Mouse (Mus musculus): ENCODE measurements around the gene Whamm. TPM values are rescaled to one million over a fixed set of nuclear protein-coding genes. Genes with fewer than 3 reads are reported as not detected.

The Whamm gene
- total and polyA plus RNA-seq, 3 experiments = 5.4 to 13.3 (median 13.3) TPM

DNA sequence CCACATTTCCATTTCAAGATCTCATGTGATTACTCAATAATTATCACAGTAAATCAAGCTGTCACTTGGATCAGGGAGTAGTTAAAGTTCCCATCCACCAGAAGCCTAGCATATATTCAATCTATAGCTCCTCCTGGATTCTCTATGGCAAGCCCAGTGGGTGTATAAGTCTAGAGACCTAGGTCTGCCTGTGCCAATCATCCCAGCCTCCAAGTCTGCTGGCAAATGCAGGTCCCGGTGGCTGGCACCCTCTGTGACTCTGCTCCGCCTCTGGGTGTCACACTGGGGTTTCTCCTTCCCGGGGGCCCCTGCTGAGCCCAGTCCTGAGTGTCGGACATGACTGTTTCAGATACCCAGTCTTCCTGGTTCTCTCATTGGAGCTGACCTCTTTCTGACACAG, 51.7 kb downstream of the Whamm start:
- Histone ChIP-seq H3K27me3 (replicated peaks) (no peaks in the 10 kb centered on the region), H3K4me2 (ENCODE audit: insufficient read depth, low read depth, poor library complexity, severe bottlenecking) (no peak overlapping the region), H3K27ac (ENCODE audit: insufficient read depth, low read depth) (no peak overlapping the region), H3K4me3 (replicated peaks in 1 of 3; ENCODE audit: low read depth in 2 of 3, low read length in 2 of 3, poor library complexity in 1 of 3) (no peak overlapping the region), H3K4me1 (ENCODE audit: control insufficient read depth in 1 of 2, insufficient read depth in 2 of 2) (no peaks in the 10 kb centered on the region), H3K36me3 (replicated peaks in 1 of 2; ENCODE audit: control insufficient read depth in 1 of 2, insufficient read depth in 1 of 2, low read length in 1 of 2) (no peaks in the 10 kb centered on the region), H3K79me2 (replicated peaks; ENCODE audit: control insufficient read depth, extremely low read depth, insufficient read depth, poor library complexity, severe bottlenecking) (no peaks in the 10 kb centered on the region), H3K9ac (ENCODE audit: insufficient read depth, low read depth) (no peak overlapping the region), H3K9me3 (replicated peaks; ENCODE audit: low read length) (peaks cover 6% of the 10 kb centered on the region)
- DNase-seq (ENCODE audit: extremely low read depth) = no peak
- TF ChIP-seq USF2 (conservative IDR thresholded peaks at IDR 0.05; ENCODE audit: low read depth, low read length) = no peak
- TF ChIP-seq KAT2A (IDR thresholded peaks at IDR 0.05; ENCODE audit: insufficient replicate concordance, low read length) = no peak
- no peak for TF ChIP-seq NRF1 (IDR thresholded peaks at IDR 0.05; ENCODE audit: low read depth, low read length)
- TF ChIP-seq ETS1 (conservative IDR thresholded peaks at IDR 0.05; ENCODE audit: low read depth, low read length) = no peak
- TF ChIP-seq MAX (IDR thresholded peaks at IDR 0.05; ENCODE audit: low read length) = no peak
- no peak for TF ChIP-seq TCF12 (IDR thresholded peaks at IDR 0.05; ENCODE audit: low read depth, low read length)
- TF ChIP-seq BHLHE40 (IDR thresholded peaks at IDR 0.05; ENCODE audit: low read depth, low read length) = no peak
- TF ChIP-seq POLR2AphosphoS2 (IDR thresholded peaks at IDR 0.05; ENCODE audit: low read depth, low read length) = no peak
- TF ChIP-seq CTCF (conservative IDR thresholded peaks at IDR 0.05 in 1 of 2, IDR thresholded peaks at IDR 0.05 in 1 of 2; ENCODE audit: low read depth in 2 of 2, low read length in 2 of 2) = no peak
- no peak for TF ChIP-seq EP300 (IDR thresholded peaks at IDR 0.05; ENCODE audit: low read length)
- in situ Hi-C loops (cut with MboI; ENCODE audit: low pct_ligation_motif_present, low pct_unique_long_range_greater_than_20kb, low sequenced_read_pairs) = no loop called here
- dilution Hi-C loops (cut with MboI; ENCODE audit: extremely low pct_ligation_motif_present, extremely low pct_unique_long_range_greater_than_20kb, low sequenced_read_pairs) = no loop called here

DNA sequence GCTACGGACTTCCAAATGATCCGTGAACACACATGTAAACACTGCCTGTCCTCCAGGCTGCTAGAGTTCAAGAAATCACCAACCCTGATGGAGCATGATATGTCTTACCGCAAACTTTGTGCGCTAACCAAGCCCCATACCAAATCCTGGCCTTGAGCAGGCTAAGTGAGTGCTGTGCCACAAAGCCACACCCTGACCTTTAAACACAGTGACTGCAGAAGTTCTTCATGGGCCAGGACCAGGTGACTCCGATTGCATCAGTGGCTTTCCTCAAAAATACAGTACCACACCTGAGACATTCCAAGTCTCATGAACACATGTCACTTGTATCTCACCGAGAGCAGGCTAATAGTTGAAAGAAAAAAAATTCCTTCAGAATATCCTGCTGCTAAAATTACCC, 52.7 kb downstream of the Whamm start:
- H3K36me3 ChIP-seq (replicated peaks in 1 of 2; ENCODE audit: control insufficient read depth in 1 of 2, insufficient read depth in 1 of 2, low read length in 1 of 2) = no peaks in the 10 kb centered on the region
- H3K9ac ChIP-seq (ENCODE audit: insufficient read depth, low read depth) = no peak overlapping the region
- no peak overlapping the region for H3K4me2 ChIP-seq (ENCODE audit: insufficient read depth, low read depth, poor library complexity, severe bottlenecking)
- H3K4me3 ChIP-seq (replicated peaks in 1 of 3; ENCODE audit: low read depth in 2 of 3, low read length in 2 of 3, poor library complexity in 1 of 3) = no peak overlapping the region
- no peaks in the 10 kb centered on the region for H3K4me1 ChIP-seq (ENCODE audit: control insufficient read depth in 1 of 2, insufficient read depth in 2 of 2)
- no peaks in the 10 kb centered on the region for H3K27me3 ChIP-seq (replicated peaks)
- DNase-seq (ENCODE audit: extremely low read depth) = no peak
- H3K27ac ChIP-seq (ENCODE audit: insufficient read depth, low read depth) = no peak overlapping the region
- dilution Hi-C loops (cut with MboI; ENCODE audit: extremely low pct_ligation_motif_present, extremely low pct_unique_long_range_greater_than_20kb, low sequenced_read_pairs) = no loop called here
- in situ Hi-C loops (cut with MboI; ENCODE audit: low pct_ligation_motif_present, low pct_unique_long_range_greater_than_20kb, low sequenced_read_pairs) = no loop called here
- H3K9me3 ChIP-seq (replicated peaks; ENCODE audit: low read length) = peaks cover 6% of the 10 kb centered on the region
- TF ChIP-seq MXI1 (IDR thresholded peaks at IDR 0.05; ENCODE audit: low read depth, low read length) (no peak), E2F4 (IDR thresholded peaks at IDR 0.05; ENCODE audit: insufficient replicate concordance, low read depth, low read length) (no peak), KAT2A (IDR thresholded peaks at IDR 0.05; ENCODE audit: insufficient replicate concordance, low read length) (no peak), TBP (conservative IDR thresholded peaks at IDR 0.05; ENCODE audit: low read depth, low read length) (no peak), RCOR1 (conservative IDR thresholded peaks at IDR 0.05; ENCODE audit: low read depth, low read length) (no peak), PAX5 (IDR thresholded peaks at IDR 0.05; ENCODE audit: low read length) (no peak), ZNF384 (IDR thresholded peaks at IDR 0.05; ENCODE audit: low read depth, low read length) (no peak), NELFE (IDR thresholded peaks at IDR 0.05; ENCODE audit: low read depth, low read length) (no peak), MAZ (IDR thresholded peaks at IDR 0.05; ENCODE audit: low read depth, low read length) (no peak), CHD1 (IDR thresholded peaks at IDR 0.05; ENCODE audit: low read depth, low read length) (no peak)
- no peaks in the 10 kb centered on the region for H3K79me2 ChIP-seq (replicated peaks; ENCODE audit: control insufficient read depth, extremely low read depth, insufficient read depth, poor library complexity, severe bottlenecking)

Data from CH12.LX (cell line).